Mouse (Mus musculus): ENCODE measurements at regions not wholly inside any gene's neighbourhood (a gene's known extent, or its start where the extent isn't known, plus 50 kb on each side); places are given as distances from the start of the nearest gene placed in this dataset.

GRCm38 (mm10) chr8:8826801-8827200, 136.5 kb upstream of the Arglu1 start:
- no peak for DNase-seq

- no peak for DNase-seq
Observed at GRCm38 (mm10) chr8:8824886-8825285, 134.6 kb upstream of the Arglu1 start.

GRCm38 (mm10) chr8:8821119-8821518, 130.8 kb upstream of the Arglu1 start:
- no peak for DNase-seq

GRCm38 (mm10) chr8:8820614-8821013, 130.3 kb upstream of the Arglu1 start:
- no peak for DNase-seq

GRCm38 (mm10) chr8:8819233-8819931, 129.1 kb upstream of the Arglu1 start:
- DNase-seq, result no peak

GRCm38 (mm10) chr8:8812807-8813167, 122.5 kb upstream of the Arglu1 start:
- DNase-seq, result no peak

- no peak for DNase-seq
Observed at GRCm38 (mm10) chr8:8812051-8812806, 121.9 kb upstream of the Arglu1 start.

GRCm38 (mm10) chr8:8810928-8811327, 120.6 kb upstream of the Arglu1 start:
- DNase-seq, result no peak

- DNase-seq, result no peak
Observed at GRCm38 (mm10) chr8:8809835-8810439, 119.6 kb upstream of the Arglu1 start.

GRCm38 (mm10) chr8:8809349-8809748, 119.0 kb upstream of the Arglu1 start:
- no peak for DNase-seq

- no peak for DNase-seq
Observed at GRCm38 (mm10) chr8:8802761-8803340, 112.5 kb upstream of the Arglu1 start.

- DNase-seq, result no peak
Observed at GRCm38 (mm10) chr8:8802317-8802716, 112.0 kb upstream of the Arglu1 start.

GRCm38 (mm10) chr8:8801578-8801977, 111.3 kb upstream of the Arglu1 start:
- DNase-seq, result no peak

GRCm38 (mm10) chr8:8797521-8797920, 107.2 kb upstream of the Arglu1 start:
- no peak for DNase-seq

- no peak for DNase-seq
Observed at GRCm38 (mm10) chr8:8796951-8797350, 106.6 kb upstream of the Arglu1 start.

GRCm38 (mm10) chr8:8794711-8795110, 104.4 kb upstream of the Arglu1 start:
- DNase-seq, result no peak

GRCm38 (mm10) chr8:8779931-8780330, 89.6 kb upstream of the Arglu1 start:
- DNase-seq, result no peak

- no peak for DNase-seq
Observed at GRCm38 (mm10) chr8:8774496-8775015, 84.2 kb upstream of the Arglu1 start.

- DNase-seq, result no peak
Observed at GRCm38 (mm10) chr8:8772424-8772823, 82.1 kb upstream of the Arglu1 start.

GRCm38 (mm10) chr8:8770397-8770796, 80.1 kb upstream of the Arglu1 start:
- no peak for DNase-seq

- no peak for DNase-seq
Observed at GRCm38 (mm10) chr8:8762354-8762753, 72.0 kb upstream of the Arglu1 start.

- no peak for DNase-seq
Observed at GRCm38 (mm10) chr8:8758283-8758682, 68.0 kb upstream of the Arglu1 start.

- DNase-seq, result no peak
Observed at GRCm38 (mm10) chr8:8751208-8751607, 60.9 kb upstream of the Arglu1 start.

- no peak for DNase-seq
Observed at GRCm38 (mm10) chr8:8746691-8747090, 56.4 kb upstream of the Arglu1 start.
